Mouse (Mus musculus) testis, adult 2 months (tissue): Measurements from ENCODE around the gene Stx16.

ENCODE experiments used
- CTCF ChIP-seq: fragments of 200-500 bp; IDR thresholded peaks from 2 replicates; pipeline ENCODE4 v1.5.1; 2012; ENCODE audit warnings: low read depth, mild to moderate bottlenecking, inconsistent platforms, low read length, moderate library complexity; ENCODE audit not compliant: control insufficient read depth, insufficient read depth, insufficient replicate concordance
- POLR2A ChIP-seq: fragments of 200-500 bp; IDR thresholded peaks from 2 replicates; pipeline ENCODE4 v1.6.1; 2012; ENCODE audit warnings: low read depth, mild to moderate bottlenecking, inconsistent platforms, low read length, moderate library complexity; ENCODE audit not compliant: control insufficient read depth

DNA sequence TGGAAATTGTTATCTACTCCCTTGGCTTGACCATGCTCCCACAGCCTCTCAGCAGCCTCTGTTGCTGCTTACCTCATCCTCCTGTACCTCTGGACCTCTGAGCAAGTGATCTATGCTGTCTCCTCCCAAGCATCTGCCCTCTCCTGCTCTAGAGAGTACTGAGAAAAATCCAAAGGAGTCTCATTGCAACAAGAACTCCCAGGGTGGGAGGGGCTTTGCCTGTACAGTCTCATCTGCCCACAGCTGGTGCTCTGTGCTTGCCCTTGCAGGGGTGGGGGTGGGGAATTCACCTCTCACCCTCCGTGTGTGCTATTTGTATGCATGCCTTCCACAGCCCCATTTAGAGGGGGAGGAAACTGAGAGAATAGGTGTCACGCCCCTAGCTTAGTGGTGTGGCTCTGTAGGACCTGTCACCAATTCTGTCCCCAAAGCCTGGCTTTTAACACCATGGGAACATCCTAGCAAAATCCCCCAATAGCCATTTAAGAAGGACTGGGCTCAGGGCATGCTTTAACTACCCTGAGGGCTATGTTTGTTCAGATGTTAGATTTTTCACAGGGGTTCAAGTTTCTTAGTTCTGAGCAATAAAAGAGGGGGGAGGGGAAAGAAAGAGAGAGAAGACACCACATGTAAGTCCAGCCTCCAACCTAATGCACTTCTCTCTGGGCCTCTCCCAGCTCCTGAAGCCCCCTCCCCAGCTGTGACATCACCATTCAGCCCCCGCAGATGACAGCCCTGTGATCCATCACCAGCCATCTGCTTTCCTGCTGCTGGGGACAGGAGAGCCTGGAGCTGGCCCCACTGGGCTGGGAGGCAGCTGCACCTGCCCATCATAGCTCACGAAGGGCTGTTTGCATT lies 26.4 kb upstream of the Stx16 start:
- TF ChIP-seq CTCF = no peak
- TF ChIP-seq POLR2A = no peak
